Mouse (Mus musculus) midbrain, embryonic 11.5 days (tissue): ENCODE measurements around the gene Trim28. TPM values are rescaled to one million over a fixed set of nuclear protein-coding genes. Genes with fewer than 3 reads are reported as not detected.
A peak's percentile ranks its signal among the peaks of the same experiment; 100 is the strongest.

Experiments
- ATAC-seq: fragments of 200-750 bp; cut with Nextera tagmentation; 2 replicates; pipeline ENCODE4 v1.8.0; 2017; ENCODE audit warnings: moderate TSS enrichment, moderate library complexity; ENCODE audit not compliant: low FRiP score
- DNase-seq: peaks from one replicate; pipeline ENCODE4 v3.0.0; 2015; ENCODE audit warnings: low spot score; ENCODE audit errors: missing footprints
- H3K27ac ChIP-seq: fragments of 300-500 bp; sonication (generic); 2 replicates; pipeline ENCODE4 v1.5.1; 2014; ENCODE audit warnings: low read depth, low read length
- H3K27me3 ChIP-seq: fragments of 300-500 bp; sonication (generic); 2 replicates; pipeline ENCODE4 v1.6.1; 2014; ENCODE audit warnings: mild to moderate bottlenecking, low read length, moderate library complexity, mixed read lengths; ENCODE audit not compliant: control insufficient read depth, insufficient read depth
- H3K36me3 ChIP-seq: fragments of 300-500 bp; sonication (generic); 2 replicates; pipeline ENCODE4 v1.6.1; 2014; ENCODE audit warnings: mild to moderate bottlenecking, low read length, moderate library complexity, mixed read lengths; ENCODE audit not compliant: control insufficient read depth, insufficient read depth
- H3K4me1 ChIP-seq: fragments of 300-500 bp; sonication (generic); 2 replicates; pipeline ENCODE4 v1.6.1; 2014; ENCODE audit warnings: low read length; ENCODE audit not compliant: control insufficient read depth, insufficient read depth
- H3K4me2 ChIP-seq: fragments of 300-500 bp; sonication (generic); 2 replicates; pipeline ENCODE4 v1.6.1; 2014; ENCODE audit warnings: mild to moderate bottlenecking, moderate library complexity
- H3K4me3 ChIP-seq: fragments of 300-500 bp; sonication (generic); 2 replicates; pipeline ENCODE4 v1.5.1; 2014; ENCODE audit warnings: low read depth, low read length
- H3K9ac ChIP-seq: fragments of 300-500 bp; sonication (generic); 2 replicates; pipeline ENCODE4 v1.6.1; 2014; ENCODE audit warnings: low read length
- H3K9me3 ChIP-seq: fragments of 300-500 bp; sonication (generic); 2 replicates; pipeline ENCODE4 v1.6.1; 2016; ENCODE audit warnings: low read length; ENCODE audit not compliant: control insufficient read depth
- WGBS: fragments of 180-500 bp; shearing (Covaris S2); extraction: QIAGEN DNeasy Blood & Tissue Kit; methylation state at CpG from one replicate; pipeline ENCODE4 v1.1.7; 2014; 5-methylcytosine and 5-hydroxymethylcytosine counted together
- polyA plus RNA-seq: library from polyadenylated mRNA; unstranded; fragments of >200 nt; fragmentation: Nextera tagmentation; extraction: Ambion mirVana; gene quantifications from 2 replicates; pipeline ENCODE4 v1.2.1, GENCODE M21; 2014

The Trim28 gene
- polyA plus RNA-seq, 1 experiment from 2014 or later, result 443 TPM

GRCm38 (mm10) chr7:13023928-13024731, 25.2 kb downstream of the Trim28 start:
- peak overlapping the region; percentile 97 for H3K27ac ChIP-seq
- H3K4me2 ChIP-seq, result peak overlapping the region; percentile 93
- H3K9ac ChIP-seq, result peak overlapping the region; percentile 98
- peak overlapping the region; percentile 97 for H3K4me3 ChIP-seq
- DNase-seq (peak; percentile 100), ATAC-seq (peak; percentile 85)
- no peaks in the 10 kb centered on the region for H3K9me3 ChIP-seq
- H3K27me3 ChIP-seq, result no peaks in the 10 kb centered on the region
- under 1% methylated on average over 80 of the region's 95 CpGs for WGBS
- peaks cover 18% of the 10 kb centered on the region for H3K4me1 ChIP-seq
- H3K36me3 ChIP-seq, result peaks cover 30% of the 10 kb centered on the region

- DNase-seq (peak; percentile 97), ATAC-seq (peak; percentile 74)
- under 1% methylated on average over 44 of the region's 44 CpGs for WGBS
- Histone ChIP-seq H3K9me3 (no peaks in the 10 kb centered on the region), H3K27me3 (no peaks in the 10 kb centered on the region), H3K4me1 (peaks cover 18% of the 10 kb centered on the region), H3K9ac (peak overlapping the region; percentile 98), H3K4me3 (peak overlapping the region; percentile 97), H3K36me3 (peaks cover 36% of the 10 kb centered on the region), H3K4me2 (peak overlapping the region; percentile 93), H3K27ac (peak overlapping the region; percentile 97)
These were observed 25.9 kb downstream of the Trim28 start for GRCm38 (mm10) chr7:13024805-13025204.

DNA sequence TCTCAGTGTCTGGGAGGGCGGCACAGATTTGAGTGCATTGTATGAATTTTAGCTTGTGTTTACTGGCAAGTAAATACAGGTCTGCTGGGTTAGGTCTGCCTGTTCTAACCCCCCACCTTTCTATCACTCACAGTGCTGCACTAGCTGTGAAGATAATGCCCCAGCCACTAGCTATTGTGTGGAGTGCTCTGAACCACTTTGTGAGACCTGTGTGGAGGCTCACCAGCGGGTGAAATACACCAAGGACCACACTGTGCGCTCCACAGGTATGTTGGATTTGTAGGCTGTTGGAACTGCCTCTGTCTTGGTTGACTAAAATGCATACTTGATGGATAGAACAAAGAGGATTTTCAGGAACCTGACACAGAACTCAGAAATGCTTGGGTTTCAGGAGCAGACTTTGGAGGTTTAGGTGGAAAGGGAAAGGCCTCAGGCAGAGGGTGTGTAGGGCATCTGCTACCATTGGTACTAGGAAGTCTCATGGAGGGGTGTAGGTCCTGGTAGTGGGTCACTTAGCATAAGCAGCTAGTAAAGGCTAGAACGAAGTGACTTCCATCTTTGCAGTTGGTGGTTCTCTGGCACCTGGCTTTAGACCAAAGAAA, 26.7 kb downstream of the Trim28 start:
- WGBS, result 34% methylated on average over 4 of the region's 4 CpGs
- Histone ChIP-seq H3K4me2 (peak overlapping the region; percentile 93), H3K27ac (no peak overlapping the region; the same call in 1 of the 2 replicates), H3K4me1 (peaks cover 18% of the 10 kb centered on the region), H3K36me3 (peaks cover 44% of the 10 kb centered on the region), H3K4me3 (peak overlapping the region; percentile 97), H3K9me3 (no peaks in the 10 kb centered on the region), H3K27me3 (no peaks in the 10 kb centered on the region), H3K9ac (peak overlapping the region; percentile 98)
- peak; percentile 41 for DNase-seq
- ATAC-seq, result no peak

DNA sequence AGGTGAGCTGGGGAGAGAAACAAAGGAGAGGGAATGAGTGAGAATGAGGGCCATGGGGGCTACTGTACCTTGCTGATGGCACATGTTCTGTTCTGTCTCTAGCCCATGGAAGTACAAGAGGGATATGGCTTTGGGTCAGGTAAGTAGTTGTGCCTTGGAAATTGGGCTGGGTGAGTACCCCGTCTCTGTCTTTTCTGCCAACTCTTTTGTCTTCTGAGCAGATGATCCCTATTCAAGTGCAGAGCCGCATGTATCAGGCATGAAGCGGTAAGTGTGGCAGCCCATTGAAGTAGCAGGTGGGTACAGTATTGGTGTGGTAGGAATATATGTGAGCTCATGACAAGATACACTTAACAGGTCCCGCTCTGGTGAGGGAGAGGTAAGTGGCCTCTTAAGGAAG, 30.1 kb downstream of the Trim28 start:
- Histone ChIP-seq H3K9ac (no peak overlapping the region), H3K4me1 (peaks cover 22% of the 10 kb centered on the region), H3K36me3 (peaks cover 59% of the 10 kb centered on the region), H3K4me2 (no peak overlapping the region), H3K27me3 (no peaks in the 10 kb centered on the region), H3K27ac (no peak overlapping the region), H3K4me3 (no peak overlapping the region), H3K9me3 (no peaks in the 10 kb centered on the region)
- ATAC-seq (no peak), DNase-seq (peak; percentile 81)
- WGBS, result 90% methylated on average over 4 of the region's 4 CpGs

- H3K9ac ChIP-seq, result no peak overlapping the region
- no peak for ATAC-seq
- no peak overlapping the region for H3K27ac ChIP-seq
- DNase-seq, result peak; percentile 82
- peaks cover 20% of the 10 kb centered on the region for H3K4me1 ChIP-seq
- WGBS, result 77% methylated on average over 5 of the region's 5 CpGs
- H3K4me2 ChIP-seq, result no peak overlapping the region
- no peaks in the 10 kb centered on the region for H3K9me3 ChIP-seq
- H3K4me3 ChIP-seq, result no peak overlapping the region
- H3K27me3 ChIP-seq, result no peaks in the 10 kb centered on the region
- H3K36me3 ChIP-seq, result peaks cover 69% of the 10 kb centered on the region
These were observed 32.2 kb downstream of the Trim28 start for GRCm38 (mm10) chr7:13031069-13031468.

- H3K9ac ChIP-seq, result no peak overlapping the region
- ATAC-seq (no peak), DNase-seq (peak; percentile 82)
- no peaks in the 10 kb centered on the region for H3K9me3 ChIP-seq
- whole genome bisulfite sequencing, result 87% methylated on average over 2 of the region's 2 CpGs
- no peaks in the 10 kb centered on the region for H3K27me3 ChIP-seq
- H3K4me2 ChIP-seq, result no peak overlapping the region
- no peak overlapping the region for H3K27ac ChIP-seq
- peaks cover 20% of the 10 kb centered on the region for H3K4me1 ChIP-seq
- no peak overlapping the region for H3K4me3 ChIP-seq
- H3K36me3 ChIP-seq, result peaks cover 63% of the 10 kb centered on the region
These were observed 33.1 kb downstream of the Trim28 start for GRCm38 (mm10) chr7:13031983-13032382.

- Histone ChIP-seq H3K9me3 (no peaks in the 10 kb centered on the region), H3K36me3 (peaks cover 57% of the 10 kb centered on the region), H3K4me1 (peaks cover 21% of the 10 kb centered on the region), H3K9ac (no peak overlapping the region), H3K4me2 (no peak overlapping the region), H3K4me3 (no peak overlapping the region), H3K27me3 (no peaks in the 10 kb centered on the region), H3K27ac (no peak overlapping the region)
- DNase-seq (no peak), ATAC-seq (no peak)
- WGBS, result 91% methylated on average over 7 of the region's 7 CpGs
These were observed 33.6 kb downstream of the Trim28 start for GRCm38 (mm10) chr7:13032541-13032940.

GRCm38 (mm10) chr7:13033451-13034147, 34.7 kb downstream of the Trim28 start:
- peak overlapping the region; percentile 83 for H3K9ac ChIP-seq
- DNase-seq (peak; percentile 86), ATAC-seq (no peak)
- WGBS, result 50% methylated on average over 13 of the region's 13 CpGs
- peak overlapping the region; percentile 90 for H3K4me2 ChIP-seq
- H3K4me3 ChIP-seq, result peak overlapping the region; percentile 57
- no peaks in the 10 kb centered on the region for H3K9me3 ChIP-seq
- peaks cover 47% of the 10 kb centered on the region for H3K36me3 ChIP-seq
- H3K4me1 ChIP-seq, result peaks cover 22% of the 10 kb centered on the region
- no peaks in the 10 kb centered on the region for H3K27me3 ChIP-seq
- H3K27ac ChIP-seq, result peak overlapping the region; percentile 87
